Mouse (Mus musculus): Measurements from ENCODE around the gene 1110017D15Rik.

- TF ChIP-seq CTCF (IDR thresholded peaks at IDR 0.05; ENCODE audit: low read depth), result no peak
- no peak for TF ChIP-seq EP300 (IDR thresholded peaks at IDR 0.05; ENCODE audit: low read depth)
These were observed 40.0 kb upstream of the 1110017D15Rik start for GRCm38 (mm10) chr4:41557092-41557491.

Data from liver, embryonic 14.5 days (tissue).